In genomic region chr11:60232441-60233058, GRCm38 (mm10) we compare ENCODE assay signal across 11 mouse cellular contexts. TPM values are rescaled to one million over a fixed set of nuclear protein-coding genes. Genes with fewer than 3 reads are reported as not detected.
DNase-seq lines count a peak whose midpoint lies in the region; ATAC-seq and TF ChIP-seq lines count a peak whose summit lies in the region.
"Had no signal": no experiment of that assay in that cellular context is flagged by ENCODE, and none has a peak within 500 bp of the region (broad histone marks: within the 10 kb centered on the region; RNA-seq: fewer than 3 reads in every experiment).

No protein-coding gene starts in this region.

- H3K27me3 ChIP-seq in forebrain, embryonic 14.5 days (replicated peaks; ENCODE audit: control insufficient read depth, insufficient read depth, low read length), result no peaks in the 10 kb centered on the region
- no peaks in the 10 kb centered on the region for H3K27me3 ChIP-seq in forebrain, embryonic 11.5 days (ENCODE audit: control insufficient read depth, insufficient read depth, low read length)
- H3K27me3 ChIP-seq: hindbrain, embryonic 15.5 days had no signal

- peaks cover 6% of the 10 kb centered on the region; the same call in 1 of the 2 replicates for H3K4me1 ChIP-seq in forebrain, embryonic 14.5 days (ENCODE audit: control insufficient read depth, insufficient read depth, low read length)
- H3K4me1 ChIP-seq in forebrain, embryonic 11.5 days (replicated peaks; ENCODE audit: control insufficient read depth, insufficient read depth, low read length), result peaks cover 2% of the 10 kb centered on the region; the same call in 1 of the 2 replicates

- H3K4me2 ChIP-seq in forebrain, embryonic 14.5 days (ENCODE audit: low read length), result no peak overlapping the region
- H3K4me2 ChIP-seq in forebrain, embryonic 11.5 days (ENCODE audit: low read depth, low read length, severe bottlenecking), result no peak overlapping the region
- H3K4me2 ChIP-seq: hindbrain, embryonic 15.5 days had no signal

- no peak for DNase-seq in forebrain, embryonic 14.5 days (ENCODE audit: low spot score)
- no peak for DNase-seq in forebrain, embryonic 11.5 days (ENCODE audit: low spot score)
- DNase-seq in layer of hippocampus, adult 2 months (ENCODE audit: low spot score in 2 of 2), result no peak
- no peak for DNase-seq in layer of hippocampus, adult 18-20 months (ENCODE audit: low spot score in 2 of 2)
- peak; percentile 49 for DNase-seq in lung, postnatal 36 days
- DNase-seq in ovary, postnatal 14 days (ENCODE audit: low spot score), result no peak
- DNase-seq: adrenal gland, adult 2 months; kidney, postnatal 36 days had no signal

- no peak for ATAC-seq in forebrain, embryonic 14.5 days
- ATAC-seq in forebrain, embryonic 11.5 days (replicated peaks; ENCODE audit: low FRiP score), result no peak
- ATAC-seq in CD4-positive, CD25-positive, alpha-beta regulatory T cell, adult 4 months, result peak; percentile 30
- no peak for ATAC-seq in activated CD4-positive, CD25-positive, alpha-beta regulatory T cell, adult 4 months

- no peak overlapping the region for H3K9ac ChIP-seq in forebrain, embryonic 14.5 days (ENCODE audit: low read length)
- no peak overlapping the region for H3K9ac ChIP-seq in forebrain, embryonic 11.5 days (ENCODE audit: low read length)
- H3K9ac ChIP-seq: hindbrain, embryonic 15.5 days had no signal

- no peak for TF ChIP-seq CTCF in layer of hippocampus, adult 2 months (conservative IDR thresholded peaks at IDR 0.05)

- H3K36me3 ChIP-seq in forebrain, embryonic 14.5 days (ENCODE audit: control insufficient read depth, insufficient read depth, low read length), result peaks cover 23% of the 10 kb centered on the region
- no peaks in the 10 kb centered on the region for H3K36me3 ChIP-seq in forebrain, embryonic 11.5 days (ENCODE audit: control insufficient read depth, insufficient read depth, low read length)

- H3K27ac ChIP-seq in forebrain, embryonic 14.5 days (ENCODE audit: low read depth, low read length), result 0 out of 2 replicates have a peak overlapping the region, but pooled peaks have one; percentile 35
- no peak overlapping the region for H3K27ac ChIP-seq in forebrain, embryonic 11.5 days (ENCODE audit: low read depth, low read length)
- H3K27ac ChIP-seq in layer of hippocampus, adult 2 months, result peak overlapping the region; percentile 43; the same call in 1 of the 2 replicates
- H3K27ac ChIP-seq: hindbrain, embryonic 15.5 days had no signal

- no peaks in the 10 kb centered on the region for H3K9me3 ChIP-seq in forebrain, embryonic 14.5 days (replicated peaks; ENCODE audit: control insufficient read depth, low read length)
- H3K9me3 ChIP-seq in forebrain, embryonic 11.5 days (ENCODE audit: control insufficient read depth, low read length), result no peaks in the 10 kb centered on the region
- H3K9me3 ChIP-seq: hindbrain, embryonic 15.5 days had no signal

- 74% methylated on average over 14 of the region's 14 CpGs for WGBS in forebrain, embryonic 14.5 days
- 80% methylated on average over 14 of the region's 14 CpGs for WGBS in forebrain, embryonic 11.5 days

- H3K4me3 ChIP-seq in forebrain, embryonic 14.5 days (ENCODE audit: low read depth, low read length), result no peak overlapping the region
- no peak overlapping the region for H3K4me3 ChIP-seq in forebrain, embryonic 11.5 days (ENCODE audit: low read depth, low read length)
- no peak overlapping the region for H3K4me3 ChIP-seq in layer of hippocampus, adult 2 months
- H3K4me3 ChIP-seq: hindbrain, embryonic 15.5 days had no signal

RNA-seq across cellular contexts. Expression of gene Srebf1, which starts 10.2 kb away (rescaled TPM):
- polyA plus RNA-seq in forebrain, embryonic 14.5 days (2014; fragmentation: Nextera tagmentation; extraction: Ambion mirVana), result 42.6 and 44.3 TPM in 2 replicates
- 63.9 and 68.7 TPM in 2 replicates for polyA plus RNA-seq in forebrain, embryonic 11.5 days (2014; fragmentation: Nextera tagmentation; extraction: Ambion mirVana)
- total RNA-seq in layer of hippocampus, adult 2 months (2021), result 10 to 100 TPM; 64.2 to 70.8 TPM
- total RNA-seq in layer of hippocampus, adult 18-20 months (2021), result 10 to 100 TPM; 73.9 to 80.4 TPM
- polyA plus RNA-seq in CD4-positive, CD25-positive, alpha-beta regulatory T cell, adult 4 months (2017; shearing (Covaris generic)), result 10 to 100 TPM; 20.7 to 28.6 TPM
- polyA plus RNA-seq in activated CD4-positive, CD25-positive, alpha-beta regulatory T cell, adult 4 months (2017; shearing (Covaris generic)), result 10 to 100 TPM; 23.6 to 35.9 TPM
